Mouse (Mus musculus): ENCODE data around the gene 1700080E11Rik.
"Not testable (repeated sequence)": the region's sequence is repeated elsewhere in the genome, so short reads cannot be mapped to it uniquely, and the experiment has no call there.

The 1700080E11Rik gene

DNA sequence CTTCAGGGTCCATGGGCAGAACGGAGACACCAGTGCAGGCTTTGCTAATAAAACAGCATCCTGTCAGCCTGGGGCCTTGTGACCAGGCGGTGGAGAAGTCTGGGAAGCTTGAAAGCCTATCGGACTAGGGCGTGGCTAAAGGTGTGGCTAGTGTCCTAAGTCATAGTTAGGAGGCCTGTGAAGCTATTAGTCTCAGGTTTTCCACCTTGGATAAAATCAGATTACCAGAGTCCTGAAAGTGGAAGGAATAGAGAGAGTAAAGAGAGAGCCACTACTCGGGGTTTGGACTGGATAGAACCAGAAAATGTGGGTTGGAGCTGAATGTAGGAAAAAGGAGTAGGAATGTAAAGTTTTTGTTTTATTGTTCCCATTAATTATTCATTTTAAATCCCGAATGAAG is at the start of gene 1700080E11Rik:
Gene 1700080E11Rik (minus strand): TSS at position 101 of the 400 bp plus-strand sequence.
- no peak for DNase-seq

DNA sequence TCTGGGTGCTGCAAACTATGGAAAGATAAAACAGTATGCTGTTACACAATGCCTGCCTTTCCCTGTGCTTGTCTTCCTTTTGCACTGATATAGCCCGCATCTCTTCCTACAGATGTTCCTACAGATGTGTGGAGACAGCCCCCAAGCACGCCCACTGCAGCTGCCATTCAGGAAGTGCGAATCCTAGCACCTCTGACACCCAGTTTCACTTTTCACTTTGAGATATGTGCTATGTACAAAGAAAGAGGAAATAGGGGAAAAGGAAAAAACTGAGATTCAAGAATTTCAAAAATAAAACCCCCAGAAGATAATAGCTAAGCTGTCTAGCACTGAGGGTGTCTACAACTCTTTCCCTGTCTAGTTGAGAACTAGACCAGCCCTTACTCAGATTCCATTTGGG is 41.8 kb upstream of the 1700080E11Rik start:
- DNase-seq: no peak

DNA sequence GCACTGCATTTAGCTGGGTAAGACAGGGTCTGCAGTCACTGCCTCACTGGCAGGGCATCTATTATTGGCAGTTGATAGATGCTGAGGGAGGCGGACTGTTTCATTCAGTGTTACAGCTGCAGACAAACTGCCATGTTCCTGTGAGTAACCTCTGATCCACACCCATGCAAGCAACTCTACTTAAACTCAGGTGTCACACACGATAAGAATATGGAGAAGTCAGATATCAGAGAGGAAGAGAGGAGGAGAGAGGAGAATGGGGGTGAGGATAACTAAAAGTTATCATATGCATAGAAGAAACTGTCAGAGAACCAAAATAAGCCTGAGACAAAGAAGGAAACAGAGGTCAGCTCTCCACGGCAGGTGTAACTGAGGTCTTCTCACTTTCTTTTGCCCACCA is 37.5 kb upstream of the 1700080E11Rik start:
- no peak for DNase-seq

DNA sequence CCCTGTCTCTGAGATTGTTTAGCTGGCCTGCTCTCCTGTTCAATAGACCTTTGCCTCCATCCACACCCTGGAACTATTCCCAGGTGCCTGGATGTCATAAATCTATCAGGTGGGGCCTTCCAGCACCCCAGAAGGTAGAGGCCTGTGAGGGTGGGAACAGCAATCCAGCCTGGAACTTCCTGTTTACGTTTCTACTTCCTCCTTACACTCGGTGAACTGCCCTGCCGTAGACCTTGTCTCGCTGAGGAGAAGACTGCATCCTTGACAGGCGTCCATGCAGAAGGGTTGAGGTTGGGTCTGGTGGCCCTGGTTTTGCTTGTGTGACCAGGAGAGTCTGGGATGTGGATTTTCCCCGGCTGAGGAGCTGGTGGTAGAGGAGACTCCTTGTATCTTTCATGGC is 5.7 kb downstream of the 1700080E11Rik start:
- no peak for DNase-seq

DNA sequence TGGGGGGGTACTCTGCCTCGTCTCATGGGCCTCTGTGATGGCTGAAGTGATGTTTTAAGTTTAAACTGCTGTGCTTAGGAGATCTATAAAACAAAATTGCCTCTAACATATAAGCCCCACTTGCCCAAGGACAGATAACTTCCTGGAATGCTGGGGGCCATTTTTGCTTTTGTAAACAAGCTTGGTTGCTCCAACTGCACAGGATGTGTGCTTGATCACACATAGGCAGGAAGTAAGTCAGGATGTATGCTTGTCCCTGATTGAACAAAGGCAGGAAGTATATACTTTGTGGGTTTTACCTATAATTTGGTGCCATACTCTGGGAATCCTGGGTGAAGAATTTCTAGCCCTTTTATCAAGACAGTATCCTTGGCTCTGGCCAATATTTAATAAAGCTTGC is 8.5 kb downstream of the 1700080E11Rik start:
- no peak for DNase-seq

DNA sequence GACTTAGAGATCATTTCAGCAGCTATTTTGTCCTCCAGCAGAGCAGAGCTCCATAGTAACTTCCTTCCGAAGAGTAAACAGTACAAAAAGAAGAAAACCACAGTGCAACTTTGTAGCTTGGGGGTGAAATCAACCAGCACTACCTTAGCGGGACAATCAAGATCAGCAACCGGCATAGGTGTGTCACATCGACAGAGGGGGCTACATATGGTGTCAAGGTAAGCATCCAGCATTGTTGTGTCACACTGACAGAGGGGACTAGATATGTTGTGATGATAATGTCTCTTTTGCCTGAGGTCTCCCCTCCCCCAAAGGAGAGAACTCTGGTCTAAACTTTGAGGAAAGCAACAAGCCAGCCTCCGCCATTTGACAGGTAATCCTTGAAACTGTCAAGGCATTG is 10.4 kb downstream of the 1700080E11Rik start:
- DNase-seq: no peak

DNA sequence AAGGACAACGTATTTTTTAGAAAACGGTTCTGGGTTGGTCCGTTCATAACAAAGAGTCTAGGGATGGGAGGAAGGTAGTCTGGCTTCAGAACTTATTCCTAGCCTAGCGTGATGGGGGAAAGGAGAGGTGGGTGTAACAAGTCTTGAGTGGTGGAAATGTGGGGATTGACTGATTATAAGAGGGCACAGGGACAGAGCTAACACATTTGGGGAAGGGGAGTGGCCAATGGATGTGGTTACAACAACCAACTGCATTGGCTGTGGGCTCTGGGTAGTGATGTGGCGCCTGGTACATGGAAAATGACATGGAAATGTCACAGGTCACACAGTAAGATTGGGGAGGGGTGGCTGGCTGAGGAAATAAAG is 12.9 kb downstream of the 1700080E11Rik start:
- DNase-seq: no peak

DNA sequence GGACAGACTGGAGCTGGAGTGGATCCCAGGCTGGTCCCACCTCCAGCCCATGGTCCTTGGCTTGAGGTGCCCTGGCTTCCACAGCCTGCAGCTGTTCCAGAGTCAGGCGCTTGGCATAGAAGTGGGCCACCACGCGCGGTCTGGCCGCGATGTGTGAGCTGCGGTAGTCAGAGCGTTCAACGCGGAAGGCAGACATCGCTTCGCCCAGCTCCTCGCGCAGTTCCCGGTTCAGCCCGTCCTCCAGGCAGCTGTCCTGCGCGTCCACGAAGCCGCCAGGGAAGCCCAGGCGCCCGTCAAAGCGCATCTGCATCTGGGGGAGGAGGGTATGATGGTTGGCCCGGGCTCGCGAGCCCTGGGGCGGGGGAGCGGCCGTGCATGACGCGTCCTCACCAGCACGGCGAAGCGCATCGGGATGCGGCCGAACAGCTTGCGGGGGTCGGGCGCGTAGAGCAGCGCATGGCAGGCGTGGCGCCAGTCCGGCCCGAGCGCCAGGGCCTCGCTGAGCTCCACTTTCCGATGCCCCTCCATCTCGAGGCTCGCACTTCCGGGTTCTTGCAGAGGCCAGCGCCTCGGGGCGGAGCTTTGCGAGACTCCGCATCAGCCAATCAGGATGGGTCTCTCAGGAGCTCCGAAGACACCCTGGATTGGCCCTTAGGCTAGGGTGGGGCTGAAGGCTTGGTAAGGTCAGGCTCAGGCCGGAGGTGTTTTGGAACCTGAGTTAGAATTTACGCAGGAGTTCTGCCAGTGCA is 13.5 kb downstream of the 1700080E11Rik start, which contains the start of gene Nudt16:
Gene Nudt16 (minus strand): TSS at position 572 of the 749 bp plus-strand sequence.
- DNase-seq: peak; percentile 90 to 94

DNA sequence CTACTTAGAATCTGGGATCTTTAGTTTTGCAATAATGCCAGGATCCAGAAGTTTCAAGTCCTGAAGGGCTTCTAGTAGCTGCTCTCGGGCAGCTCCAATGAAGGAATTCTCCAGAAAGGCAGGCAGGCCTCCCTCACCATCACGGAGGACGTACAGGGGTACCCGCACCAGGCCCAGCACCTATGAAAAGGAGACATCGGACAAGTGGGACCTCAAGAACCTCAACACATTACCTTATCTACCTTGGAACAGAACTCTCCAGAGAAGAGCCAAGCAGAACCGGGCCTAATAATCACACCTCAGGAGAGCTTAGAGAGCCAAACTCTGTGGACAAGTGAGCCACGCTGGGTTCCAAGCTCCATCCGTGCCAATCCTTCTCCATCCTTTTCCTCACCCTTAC is 14.6 kb downstream of the 1700080E11Rik start:
- no peak for DNase-seq

DNA sequence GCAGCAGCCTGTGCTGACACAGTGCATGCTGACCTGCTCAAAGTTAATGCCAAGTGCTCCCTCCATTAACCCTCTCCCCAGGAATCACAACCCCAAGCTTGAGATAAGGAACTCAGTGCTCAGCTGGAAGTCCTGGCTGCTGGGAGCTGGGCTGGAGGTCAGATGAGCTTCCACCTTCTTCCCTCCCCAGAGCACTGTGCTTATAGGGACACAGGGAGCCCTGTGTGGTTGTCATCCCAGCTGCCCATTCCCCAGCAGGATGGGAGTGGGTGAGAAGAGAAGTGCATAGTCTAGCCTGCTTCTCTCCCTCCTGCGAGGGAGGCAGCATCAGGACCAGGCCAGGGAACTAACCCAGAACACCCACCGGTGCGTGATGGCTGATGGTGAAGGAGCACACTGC is 19.7 kb downstream of the 1700080E11Rik start:
- DNase-seq: not testable (repeated sequence)

DNA sequence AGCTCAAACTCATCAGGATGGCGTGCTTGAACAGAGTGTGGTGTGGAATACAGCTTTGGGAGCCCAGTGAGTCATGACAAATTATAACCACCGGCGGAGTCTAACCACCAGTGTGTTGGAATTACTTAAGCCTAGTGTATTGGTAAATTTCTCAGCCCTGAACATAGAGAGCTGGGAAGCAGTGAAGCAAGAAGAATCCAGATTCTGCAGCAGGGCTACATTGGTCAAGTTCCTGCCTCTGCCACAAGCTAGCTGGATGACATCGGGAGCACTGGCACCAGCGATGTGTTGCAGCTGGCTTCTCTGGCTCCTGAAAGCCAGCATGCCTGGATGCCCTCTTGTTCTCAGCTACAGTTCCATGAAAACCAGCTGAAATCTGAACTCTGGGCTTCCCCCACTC is 41.0 kb downstream of the 1700080E11Rik start:
- DNase-seq: no peak

DNA sequence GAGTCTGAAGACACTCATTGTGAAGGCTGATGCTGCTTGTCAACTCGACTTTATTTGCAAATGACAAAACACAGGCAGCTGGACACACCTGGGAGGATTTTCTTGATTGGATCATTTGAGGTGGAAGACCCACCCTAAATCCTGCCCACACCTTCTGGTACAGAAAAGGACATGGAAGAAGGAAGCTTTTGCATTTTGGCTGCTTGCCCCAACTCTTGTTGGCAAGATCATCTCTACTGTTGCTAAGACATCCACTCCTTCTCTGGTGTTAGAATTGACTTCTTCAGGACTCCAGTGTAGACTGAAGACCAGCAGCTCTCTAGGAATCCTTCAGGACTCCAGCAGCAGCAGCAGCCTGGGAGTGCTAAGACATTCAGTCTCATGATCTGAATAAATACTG is 43.0 kb downstream of the 1700080E11Rik start:
- DNase-seq: no peak

DNA sequence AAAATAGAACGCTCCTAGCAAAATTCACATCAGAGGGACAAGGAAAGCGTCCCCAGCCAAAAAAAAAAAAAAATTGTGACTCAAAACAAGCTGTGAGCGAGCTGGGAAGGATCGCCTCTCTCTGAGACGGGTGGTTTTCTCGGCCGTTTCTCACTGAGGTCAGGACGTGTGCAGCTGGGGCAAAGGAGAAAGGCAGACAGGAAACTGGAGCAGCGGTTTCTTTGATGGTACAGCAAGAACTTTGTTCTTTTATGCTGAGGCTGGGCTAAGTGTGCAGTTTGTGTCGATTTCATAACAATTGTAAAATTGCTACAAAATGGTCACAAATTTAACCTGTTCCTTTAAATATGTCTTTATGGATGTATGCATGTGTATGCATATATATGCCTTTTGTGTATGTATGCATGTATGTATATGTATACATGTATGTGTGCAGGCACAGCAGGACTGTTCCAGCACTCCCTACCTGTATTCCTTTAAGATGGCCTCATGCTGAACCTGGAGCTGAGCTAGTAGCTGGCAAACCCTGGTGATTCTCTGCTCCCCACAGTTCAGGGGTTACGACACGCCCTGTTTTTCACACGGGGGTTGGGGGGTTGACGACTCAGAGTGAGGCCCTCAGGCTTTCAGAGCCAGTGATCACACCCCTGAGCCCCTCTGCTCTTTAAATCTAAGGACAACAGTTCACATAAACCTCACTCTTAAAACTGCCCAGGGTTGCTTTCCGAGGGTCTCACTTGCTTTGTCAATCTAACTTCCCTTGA is 43.9 kb downstream of the 1700080E11Rik start:
- no peak for DNase-seq

All from kidney, postnatal 25 days (tissue).